Mouse (Mus musculus): ENCODE data around the gene Rad9b.

DNA sequence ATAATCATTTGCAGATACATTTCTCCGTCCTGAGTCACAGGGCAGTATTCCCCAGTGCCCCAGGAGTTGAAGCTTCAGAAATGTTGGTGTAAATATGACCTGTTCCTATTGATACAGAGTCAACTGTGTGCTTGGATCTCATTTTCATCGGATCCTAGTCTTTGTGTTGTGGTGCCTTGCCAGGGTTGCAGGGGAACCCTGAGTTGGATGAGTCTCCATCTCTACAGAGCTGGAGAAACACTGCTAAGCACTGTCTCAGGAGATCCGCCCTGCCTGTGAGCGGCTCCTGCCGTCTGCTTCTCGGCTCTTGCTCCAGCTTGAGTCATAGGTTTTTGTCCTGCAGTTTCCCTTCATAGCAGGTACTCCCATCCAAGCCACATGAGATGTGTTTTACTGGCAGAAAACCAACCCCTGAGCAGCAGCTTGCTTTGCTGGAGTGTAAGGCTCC lies 53.9 kb downstream of the Rad9b start:
- TF ChIP-seq USF1 (IDR thresholded peaks at IDR 0.05; ENCODE audit: low read depth, low read length) (no peak), CTCF (conservative IDR thresholded peaks at IDR 0.05 in 1 of 2, IDR thresholded peaks at IDR 0.05 in 1 of 2; ENCODE audit: low read depth in 2 of 2, low read length in 2 of 2) (no peak), USF2 (conservative IDR thresholded peaks at IDR 0.05; ENCODE audit: low read depth, low read length) (no peak), RCOR1 (conservative IDR thresholded peaks at IDR 0.05; ENCODE audit: low read depth, low read length) (no peak), TBP (conservative IDR thresholded peaks at IDR 0.05; ENCODE audit: low read depth, low read length) (no peak), POLR2A (IDR thresholded peaks at IDR 0.05; ENCODE audit: low read depth, low read length) (no peak), MAFK (IDR thresholded peaks at IDR 0.05; ENCODE audit: insufficient replicate concordance, low read length) (no peak), EP300 (IDR thresholded peaks at IDR 0.05; ENCODE audit: low read length) (no peak), CHD1 (IDR thresholded peaks at IDR 0.05; ENCODE audit: low read depth, low read length) (no peak), TCF12 (IDR thresholded peaks at IDR 0.05; ENCODE audit: low read depth, low read length) (no peak)
